9 mouse cellular contexts compared by ENCODE assay signal in genomic region chr15:24566981-24567380, GRCm38 (mm10).
DNase-seq lines count a peak whose midpoint lies in the region; ATAC-seq lines count a peak whose summit lies in the region.
"Had no signal": no experiment of that assay in that cellular context is flagged by ENCODE, and none has a peak within 500 bp of the region (broad histone marks: within the 10 kb centered on the region; RNA-seq: fewer than 3 reads in every experiment).

No protein-coding gene starts in this region.

- H3K27ac ChIP-seq in embryonic facial prominence, embryonic 10.5 days (replicated peaks): no peak overlapping the region
- no peak overlapping the region for H3K27ac ChIP-seq in hindbrain, embryonic 11.5 days (ENCODE audit: low read depth, low read length)
- H3K27ac ChIP-seq in midbrain, embryonic 10.5 days (replicated peaks): peak overlapping the region; percentile 76
- H3K27ac ChIP-seq: limb, embryonic 12.5 days had no signal

- H3K36me3 ChIP-seq in embryonic facial prominence, embryonic 10.5 days (replicated peaks): no peaks in the 10 kb centered on the region
- H3K36me3 ChIP-seq in hindbrain, embryonic 11.5 days (ENCODE audit: control insufficient read depth, insufficient read depth, low read length): no peaks in the 10 kb centered on the region
- H3K36me3 ChIP-seq in midbrain, embryonic 10.5 days: no peaks in the 10 kb centered on the region
- H3K36me3 ChIP-seq: limb, embryonic 12.5 days had no signal

- no peaks in the 10 kb centered on the region for H3K9me3 ChIP-seq in embryonic facial prominence, embryonic 10.5 days
- no peaks in the 10 kb centered on the region for H3K9me3 ChIP-seq in hindbrain, embryonic 11.5 days (ENCODE audit: control insufficient read depth, low read length)
- H3K9me3 ChIP-seq in midbrain, embryonic 10.5 days (replicated peaks): no peaks in the 10 kb centered on the region
- H3K9me3 ChIP-seq: limb, embryonic 12.5 days had no signal

- peak; percentile 96 for ATAC-seq in hindbrain, embryonic 11.5 days (ENCODE audit: low FRiP score)

- H3K4me1 ChIP-seq in embryonic facial prominence, embryonic 10.5 days: no peaks in the 10 kb centered on the region
- no peaks in the 10 kb centered on the region for H3K4me1 ChIP-seq in hindbrain, embryonic 11.5 days (replicated peaks; ENCODE audit: control insufficient read depth, insufficient read depth, low read length)
- H3K4me1 ChIP-seq in midbrain, embryonic 10.5 days: peaks cover 23% of the 10 kb centered on the region
- H3K4me1 ChIP-seq: limb, embryonic 12.5 days had no signal

- DNase-seq in embryonic facial prominence, embryonic 10.5 days (ENCODE audit: low spot score): peak; percentile 21
- peak; percentile 75 for DNase-seq in hindbrain, embryonic 11.5 days (ENCODE audit: low spot score)
- DNase-seq in midbrain, embryonic 10.5 days (ENCODE audit: low spot score): peak; percentile 77
- peak; percentile 15 for DNase-seq in right cerebral cortex, postnatal 25 days
- no peak for DNase-seq in cerebellum, adult 8-10 months
- no peak for DNase-seq in gastrocnemius, postnatal 25 days
- DNase-seq in cerebellum, adult 18-20 months: no peak
- DNase-seq: cerebellum, adult 11 months had no signal

- H3K27me3 ChIP-seq in embryonic facial prominence, embryonic 10.5 days (replicated peaks; ENCODE audit: low read depth, poor library complexity, severe bottlenecking): no peaks in the 10 kb centered on the region
- H3K27me3 ChIP-seq in hindbrain, embryonic 11.5 days (ENCODE audit: control insufficient read depth, insufficient read depth, low read length): no peaks in the 10 kb centered on the region
- no peaks in the 10 kb centered on the region for H3K27me3 ChIP-seq in midbrain, embryonic 10.5 days (ENCODE audit: low read depth, poor library complexity, severe bottlenecking)
- H3K27me3 ChIP-seq: limb, embryonic 12.5 days had no signal

- H3K9ac ChIP-seq in hindbrain, embryonic 11.5 days (ENCODE audit: low read depth, low read length): no peak overlapping the region
- H3K9ac ChIP-seq: limb, embryonic 12.5 days had no signal

- no peak overlapping the region for H3K4me3 ChIP-seq in embryonic facial prominence, embryonic 10.5 days
- H3K4me3 ChIP-seq in hindbrain, embryonic 11.5 days (ENCODE audit: low read depth, low read length): no peak overlapping the region
- H3K4me3 ChIP-seq in midbrain, embryonic 10.5 days: no peak overlapping the region
- H3K4me3 ChIP-seq: limb, embryonic 12.5 days had no signal

- H3K4me2 ChIP-seq in hindbrain, embryonic 11.5 days (replicated peaks; ENCODE audit: low read depth, low read length): no peak overlapping the region
- H3K4me2 ChIP-seq: limb, embryonic 12.5 days had no signal

- 44% methylated on average over 3 of the region's 3 CpGs for WGBS in embryonic facial prominence, embryonic 10.5 days
- WGBS in hindbrain, embryonic 11.5 days: 16% methylated on average over 3 of the region's 3 CpGs
- 21% methylated on average over 3 of the region's 3 CpGs for WGBS in midbrain, embryonic 10.5 days

Comparison
In these comparisons a context has a peak if more than half of its experiments do, and no peak if none do; other contexts are left out.
1. DNase-seq: peak in embryonic facial prominence, embryonic 10.5 days (single experiment), hindbrain, embryonic 11.5 days (single experiment), midbrain, embryonic 10.5 days (single experiment) and right cerebral cortex, postnatal 25 days (single experiment); none in cerebellum, adult 8-10 months (single experiment), gastrocnemius, postnatal 25 days (single experiment) and cerebellum, adult 18-20 months (0 of 2).